Mouse (Mus musculus) kidney, adult 2 months (tissue): ENCODE data around the gene Zc3h7b.

Source experiments
- CTCF ChIP-seq: fragments of 200-500 bp; conservative IDR thresholded peaks from 2 replicates; pipeline ENCODE4 v1.5.1; 2011; ENCODE audit warnings: low read depth, mild to moderate bottlenecking, control low read depth, low read length, moderate library complexity, mixed read lengths; ENCODE audit not compliant: insufficient read depth, insufficient read length
- POLR2A ChIP-seq: fragments of 200-500 bp; IDR thresholded peaks from one replicate; pipeline ENCODE4 v1.6.1; 2011; ENCODE audit warnings: low read depth, low read length, control low read depth

DNA sequence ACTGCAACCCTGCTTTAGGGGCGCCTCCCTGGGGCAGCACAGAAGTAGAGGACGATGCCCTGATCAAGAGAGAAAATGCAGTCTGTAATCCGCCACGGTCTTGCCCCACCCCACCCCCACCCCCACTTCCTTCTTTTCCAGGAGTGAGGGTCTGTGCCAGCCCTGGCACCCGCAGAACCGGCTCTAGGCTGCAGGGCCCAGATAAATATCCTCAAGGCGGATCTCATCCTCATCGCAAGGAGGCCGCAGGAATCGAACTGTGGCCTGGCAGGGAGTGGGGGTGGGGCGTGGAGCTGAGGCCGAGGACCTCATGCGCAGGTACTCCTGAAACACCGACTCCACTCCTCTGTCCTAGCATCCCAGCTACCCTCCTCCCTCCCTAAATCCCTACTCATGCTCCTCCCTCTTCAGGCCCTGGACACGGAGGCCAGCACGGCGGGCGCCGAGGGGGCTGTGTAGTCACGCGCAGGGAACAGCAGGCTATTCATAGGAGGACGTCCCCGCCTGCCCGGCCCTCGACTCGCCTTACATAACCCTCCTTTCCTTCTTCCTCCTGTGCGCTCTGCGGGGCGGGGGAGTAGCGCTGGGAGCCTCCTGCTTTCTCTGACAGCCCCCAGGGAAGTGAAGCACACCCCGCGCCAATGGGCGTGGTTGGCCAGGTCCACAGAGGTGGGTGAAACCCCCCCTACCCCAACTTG, 91.4 kb downstream of the Zc3h7b start:
- peak; percentile 39 for TF ChIP-seq POLR2A
- no peak for TF ChIP-seq CTCF
